Mouse (Mus musculus) heart, embryonic 14.5 days (tissue): ENCODE measurements around the gene Tmem135. TPM values are rescaled to one million over a fixed set of nuclear protein-coding genes. Genes with fewer than 3 reads are reported as not detected.
A peak's percentile ranks its signal among the peaks of the same experiment; 100 is the strongest.

ENCODE experiments used
- ATAC-seq: fragments of 200-750 bp; cut with Nextera tagmentation; 2 replicates; pipeline ENCODE4 v1.8.0; 2017; ENCODE audit warnings: low read depth, moderate TSS enrichment; ENCODE audit not compliant: insufficient number of reproducible peaks, insufficient read depth, low FRiP score
- H3K27ac ChIP-seq, 2 experiments: fragments of 200-500 bp in 1 of 2; fragments of 300-500 bp in 1 of 2; sonication (generic) in 1 of 2; replicated peaks in 1 of 2; 2 replicates each; pipeline ENCODE4 v1.5.1; 2012 to 2014; ENCODE audit warnings: low read depth in 2 of 2, low read length in 2 of 2, control low read depth in 1 of 2, mild to moderate bottlenecking in 1 of 2, mixed read lengths in 1 of 2; ENCODE audit not compliant: control insufficient read depth in 1 of 2, insufficient read depth in 1 of 2
- H3K27me3 ChIP-seq: fragments of 300-500 bp; sonication (generic); 2 replicates; pipeline ENCODE4 v1.6.1; 2014; ENCODE audit warnings: mild to moderate bottlenecking, low read length, control low read depth; ENCODE audit not compliant: control insufficient read depth, insufficient read depth
- H3K36me3 ChIP-seq: fragments of 300-500 bp; sonication (generic); 2 replicates; pipeline ENCODE4 v1.6.1; 2014; ENCODE audit warnings: mild to moderate bottlenecking, control low read depth, low read length, mixed read lengths; ENCODE audit not compliant: control insufficient read depth, insufficient read depth
- H3K4me1 ChIP-seq, 2 experiments: fragments of 200-500 bp in 1 of 2; fragments of 300-500 bp in 1 of 2; sonication (generic) in 1 of 2; 2 replicates each; pipeline ENCODE4 v1.6.1; 2012 to 2014; ENCODE audit warnings: low read length in 2 of 2, control low read depth in 1 of 2, mixed read lengths in 1 of 2; ENCODE audit not compliant: control insufficient read depth in 2 of 2, insufficient read depth in 2 of 2
- H3K4me2 ChIP-seq: fragments of 300-500 bp; sonication (generic); 2 replicates; pipeline ENCODE4 v1.6.1; 2014; ENCODE audit warnings: mild to moderate bottlenecking, low read length
- H3K4me3 ChIP-seq, 2 experiments: fragments of 200-500 bp in 1 of 2; fragments of 300-500 bp in 1 of 2; sonication (generic) in 1 of 2; 2 replicates each; pipeline ENCODE4 v1.5.1; 2012 to 2014; ENCODE audit warnings: low read length in 2 of 2, mild to moderate bottlenecking in 2 of 2, control low read depth in 1 of 2, low read depth in 1 of 2, moderate library complexity in 1 of 2; ENCODE audit not compliant: control insufficient read depth in 1 of 2, insufficient read depth in 1 of 2
- H3K9ac ChIP-seq: fragments of 300-500 bp; sonication (generic); 2 replicates; pipeline ENCODE4 v1.6.1; 2014; ENCODE audit warnings: mild to moderate bottlenecking, low read length
- H3K9me3 ChIP-seq: fragments of 300-500 bp; sonication (generic); 2 replicates; pipeline ENCODE4 v1.6.1; 2016; ENCODE audit warnings: low read length, control low read depth; ENCODE audit not compliant: control insufficient read depth
- WGBS: fragments of 180-500 bp; shearing (Covaris S2); extraction: QIAGEN DNeasy Blood & Tissue Kit; methylation state at CpG from one replicate; pipeline ENCODE4 v1.1.7; 2014; 5-methylcytosine and 5-hydroxymethylcytosine counted together
- polyA plus RNA-seq: library from polyadenylated mRNA; unstranded; fragments of >200 nt; fragmentation: Nextera tagmentation; extraction: Ambion mirVana; gene quantifications from 2 replicates; pipeline ENCODE4 v1.2.1, GENCODE M21; 2014

The Tmem135 gene
- polyA plus RNA-seq, 1 experiment from 2014 or later: 28.4 TPM

DNA sequence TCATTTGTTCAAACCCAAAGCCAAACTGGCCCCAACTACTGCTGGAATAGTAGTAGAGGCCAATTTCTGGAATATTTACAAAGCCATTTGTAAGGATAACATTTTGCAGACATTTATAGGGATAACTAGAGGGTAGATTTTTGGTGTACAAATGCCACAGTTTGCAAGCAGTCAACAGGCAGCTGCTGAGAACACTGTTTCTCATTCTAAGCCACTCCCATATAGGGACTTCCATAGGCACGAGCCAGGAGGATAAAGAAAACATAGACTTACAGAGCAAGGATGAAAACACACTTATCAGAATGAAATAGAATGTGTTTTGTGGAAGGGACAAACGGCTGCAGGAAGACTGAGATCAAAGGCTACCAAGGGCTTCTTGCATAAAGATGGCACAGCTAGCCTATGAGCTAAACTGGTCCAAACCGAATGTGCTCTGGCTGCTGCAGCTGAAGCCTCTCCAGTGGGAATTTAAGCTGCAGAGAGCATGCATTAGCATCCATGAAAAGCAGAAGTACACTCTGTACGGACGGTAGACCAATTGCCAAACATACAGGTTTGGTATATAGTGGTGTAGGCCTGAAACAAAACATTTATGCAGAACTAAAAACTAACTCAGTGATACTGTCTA is 269.0 kb downstream of the Tmem135 start:
- no peak overlapping the region for H3K27ac ChIP-seq
- no peak for ATAC-seq

DNA sequence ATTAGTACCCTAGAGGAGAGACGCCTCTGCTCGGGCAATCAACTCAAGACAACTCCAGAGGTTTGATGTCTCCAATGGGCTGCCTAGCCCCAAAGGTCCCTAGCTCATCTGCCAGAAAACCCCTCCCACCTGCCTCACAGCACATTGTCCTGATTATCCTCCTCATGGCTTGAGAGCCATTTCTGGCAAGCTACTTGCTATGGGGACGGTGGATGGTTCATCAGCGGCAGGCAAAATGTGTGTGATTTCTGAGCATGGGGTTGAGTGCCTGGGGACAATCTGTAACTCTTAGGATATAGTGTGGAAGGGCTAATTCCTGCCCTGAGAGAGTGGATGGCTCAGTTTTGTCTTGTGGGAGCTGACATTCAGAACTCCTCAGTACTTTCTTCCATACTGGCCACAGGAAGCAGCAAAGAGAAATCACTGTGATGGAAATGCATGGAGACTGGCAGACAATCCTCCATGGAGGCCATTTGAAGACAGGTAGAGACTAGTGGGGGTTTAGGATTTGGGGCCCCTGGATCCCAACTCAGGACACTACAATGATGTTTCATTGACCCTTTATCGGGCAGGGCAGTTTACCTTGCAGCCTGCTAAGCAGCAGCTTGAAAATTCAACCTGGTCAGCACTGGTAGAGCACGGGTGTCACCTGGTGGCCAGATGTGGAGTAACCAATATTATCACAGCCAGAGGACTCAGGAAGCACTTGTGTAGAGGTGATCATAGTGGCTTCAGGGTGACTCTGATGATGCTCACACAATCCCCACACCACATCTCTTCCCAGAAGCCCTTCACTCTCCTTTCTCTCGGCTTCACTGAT is 277.7 kb downstream of the Tmem135 start:
- H3K27ac ChIP-seq: no peak overlapping the region
- ATAC-seq: no peak
- H3K4me1 ChIP-seq: no peaks in the 10 kb centered on the region
- no peak overlapping the region for H3K4me2 ChIP-seq
- H3K9me3 ChIP-seq: no peaks in the 10 kb centered on the region
- H3K36me3 ChIP-seq: no peaks in the 10 kb centered on the region
- no peaks in the 10 kb centered on the region for H3K27me3 ChIP-seq
- no peak overlapping the region for H3K9ac ChIP-seq
- no peak overlapping the region for H3K4me3 ChIP-seq
- WGBS: 57% methylated on average over 7 of the region's 7 CpGs

More for the DNA sequence above, 269.0 kb downstream of the Tmem135 start:
- no peaks in the 10 kb centered on the region for H3K27me3 ChIP-seq
- 76% methylated on average over 5 of the region's 5 CpGs for WGBS
- H3K9me3 ChIP-seq: no peaks in the 10 kb centered on the region
- H3K4me2 ChIP-seq: no peak overlapping the region
- H3K4me1 ChIP-seq: no peaks in the 10 kb centered on the region
- no peak overlapping the region for H3K9ac ChIP-seq
- peaks cover 19% of the 10 kb centered on the region for H3K36me3 ChIP-seq
- no peak overlapping the region for H3K4me3 ChIP-seq

DNA sequence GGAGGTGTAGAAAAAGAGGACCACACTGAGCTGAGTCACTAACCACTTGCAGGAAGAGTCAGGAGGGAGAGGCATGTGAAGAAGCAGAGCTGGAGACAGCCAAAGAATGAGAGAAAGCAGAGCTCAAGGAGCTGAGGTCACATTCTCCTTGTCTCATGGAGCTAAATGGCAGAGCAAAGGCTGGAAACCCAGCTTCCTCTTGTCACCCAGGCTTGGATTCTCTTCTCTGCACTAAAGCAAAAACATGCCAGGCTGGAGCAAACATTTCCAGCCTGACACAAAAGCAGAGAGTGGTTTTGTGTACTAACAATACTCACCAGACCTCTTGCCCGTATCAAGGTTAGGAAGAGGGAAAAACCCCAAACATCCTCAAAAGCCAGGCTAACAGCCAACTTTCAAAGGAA is 287.8 kb downstream of the Tmem135 start:
- H3K9me3 ChIP-seq: no peaks in the 10 kb centered on the region
- H3K4me3 ChIP-seq: no peak overlapping the region
- H3K4me2 ChIP-seq: no peak overlapping the region
- ATAC-seq: peak; percentile 76
- peak overlapping the region; percentile 53 to 56 for H3K27ac ChIP-seq
- no peak overlapping the region for H3K9ac ChIP-seq
- 53% methylated on average over 1 of the region's 1 CpGs for WGBS
- no peaks in the 10 kb centered on the region; a peak in 1 of 4 replicates for H3K4me1 ChIP-seq
- no peaks in the 10 kb centered on the region for H3K36me3 ChIP-seq
- no peaks in the 10 kb centered on the region for H3K27me3 ChIP-seq

DNA sequence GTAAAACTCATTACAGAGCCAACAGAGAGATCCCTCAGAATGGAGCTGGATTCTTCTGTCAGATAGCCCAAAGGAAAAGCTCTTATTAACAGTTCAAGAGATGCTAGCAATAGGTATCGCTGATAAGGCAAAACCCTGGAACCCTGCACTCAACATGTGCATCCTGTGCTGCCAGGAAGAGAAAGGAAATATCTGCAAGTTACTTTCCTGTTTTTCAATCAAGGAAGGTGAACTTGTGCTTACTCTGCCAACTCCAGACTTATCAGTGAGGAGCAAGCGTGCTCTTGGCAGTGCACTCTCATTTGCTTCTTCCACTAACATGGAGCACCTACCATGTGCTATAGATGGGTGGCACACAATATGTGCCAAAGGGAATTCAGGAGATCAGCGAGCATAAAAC is 288.4 kb downstream of the Tmem135 start:
- no peak overlapping the region for H3K4me3 ChIP-seq
- no peaks in the 10 kb centered on the region for H3K36me3 ChIP-seq
- WGBS: 69% methylated on average over 3 of the region's 3 CpGs
- H3K4me1 ChIP-seq: no peaks in the 10 kb centered on the region; a peak in 1 of 4 replicates
- no peak overlapping the region for H3K4me2 ChIP-seq
- H3K27ac ChIP-seq: peak overlapping the region; percentile 53 to 56
- H3K9ac ChIP-seq: no peak overlapping the region
- H3K27me3 ChIP-seq: no peaks in the 10 kb centered on the region
- ATAC-seq: peak; percentile 71; the same call in 1 of the 2 replicates
- H3K9me3 ChIP-seq: no peaks in the 10 kb centered on the region

DNA sequence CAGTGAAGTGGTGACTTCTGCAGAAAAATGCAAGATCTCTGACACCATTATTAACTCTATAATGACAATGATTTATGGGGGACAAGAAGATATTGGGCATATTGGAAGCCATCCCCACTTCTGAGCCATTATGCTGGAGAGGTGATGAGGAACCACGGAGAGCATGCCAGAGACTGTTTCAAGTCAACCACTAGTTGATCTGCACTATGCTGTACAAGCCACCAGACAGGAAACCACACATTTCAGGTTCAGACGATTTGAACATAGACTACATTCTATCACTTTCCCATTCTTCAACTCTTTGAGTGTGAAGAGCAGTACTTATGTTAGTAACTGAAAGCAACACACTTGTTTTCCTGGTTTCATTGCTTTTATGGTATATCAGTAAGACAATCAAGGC is 297.6 kb downstream of the Tmem135 start:
- H3K9me3 ChIP-seq: no peaks in the 10 kb centered on the region
- no peak for ATAC-seq
- H3K27ac ChIP-seq: no peak overlapping the region
- H3K9ac ChIP-seq: no peak overlapping the region
- H3K4me3 ChIP-seq: no peak overlapping the region
- H3K36me3 ChIP-seq: no peaks in the 10 kb centered on the region
- 70% methylated on average over 2 of the region's 2 CpGs for WGBS
- H3K4me1 ChIP-seq: no peaks in the 10 kb centered on the region
- no peak overlapping the region for H3K4me2 ChIP-seq
- no peaks in the 10 kb centered on the region for H3K27me3 ChIP-seq

DNA sequence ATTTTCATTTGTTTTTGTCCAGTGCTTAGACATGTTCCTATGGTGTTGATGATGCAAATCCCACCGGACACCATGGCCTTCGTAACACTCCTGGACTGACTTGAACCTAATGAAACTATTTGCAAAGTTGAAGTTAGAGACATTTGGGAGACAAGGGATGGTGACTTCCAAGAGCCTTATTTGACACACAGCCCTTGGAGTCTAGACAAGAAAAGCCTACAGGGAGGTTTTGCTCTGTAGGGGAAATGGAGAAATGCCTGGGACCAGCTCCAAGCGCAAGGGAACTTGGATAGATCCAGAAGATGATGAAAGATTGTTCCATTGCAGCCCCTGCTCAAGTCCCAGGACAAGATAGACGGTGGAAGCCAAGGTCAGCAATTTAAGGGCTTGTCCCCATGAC is 304.3 kb downstream of the Tmem135 start:
- no peak for ATAC-seq
- H3K27ac ChIP-seq: no peak overlapping the region
- no peaks in the 10 kb centered on the region for H3K27me3 ChIP-seq
- no peaks in the 10 kb centered on the region for H3K9me3 ChIP-seq
- no peaks in the 10 kb centered on the region for H3K4me1 ChIP-seq
- no peak overlapping the region for H3K9ac ChIP-seq
- no peaks in the 10 kb centered on the region for H3K36me3 ChIP-seq
- no peak overlapping the region for H3K4me3 ChIP-seq
- H3K4me2 ChIP-seq: no peak overlapping the region
- WGBS: 82% methylated on average over 4 of the region's 4 CpGs
